Mouse (Mus musculus) midbrain, embryonic 13.5 days (tissue): ENCODE measurements at regions not wholly inside any gene's neighbourhood (a gene's known extent, or its start where the extent isn't known, plus 50 kb on each side); places are given as distances from the start of the nearest gene placed in this dataset.

ENCODE experiments used
- ATAC-seq: fragments of 200-750 bp; cut with Nextera tagmentation; 2 replicates; pipeline ENCODE4 v1.8.0; 2017; ENCODE audit warnings: mild to moderate bottlenecking, moderate TSS enrichment, moderate library complexity
- H3K27ac ChIP-seq: fragments of 300-500 bp; sonication (generic); 2 replicates; pipeline ENCODE4 v1.5.1; 2015; ENCODE audit warnings: inconsistent platforms, mild to moderate bottlenecking, moderate library complexity
- H3K27me3 ChIP-seq: fragments of 300-500 bp; sonication (generic); 2 replicates; pipeline ENCODE4 v1.6.1; 2015; ENCODE audit warnings: mild to moderate bottlenecking, inconsistent platforms
- H3K36me3 ChIP-seq: fragments of 300-500 bp; sonication (generic); 2 replicates; pipeline ENCODE4 v1.6.1; 2015; ENCODE audit warnings: mild to moderate bottlenecking, inconsistent platforms
- H3K4me1 ChIP-seq: fragments of 300-500 bp; sonication (generic); replicated peaks from 2 replicates; pipeline ENCODE4 v1.6.1; 2015; ENCODE audit warnings: inconsistent platforms
- H3K4me2 ChIP-seq: fragments of 300-500 bp; sonication (generic); replicated peaks from 2 replicates; pipeline ENCODE4 v1.6.1; 2015; ENCODE audit warnings: moderate library complexity, mild to moderate bottlenecking, inconsistent platforms
- H3K4me3 ChIP-seq: fragments of 300-500 bp; sonication (generic); replicated peaks from 2 replicates; pipeline ENCODE4 v1.5.1; 2015; ENCODE audit warnings: mild to moderate bottlenecking, inconsistent platforms
- H3K9ac ChIP-seq: fragments of 300-500 bp; sonication (generic); replicated peaks from 2 replicates; pipeline ENCODE4 v1.6.1; 2015; ENCODE audit warnings: mild to moderate bottlenecking, inconsistent platforms
- H3K9me3 ChIP-seq: fragments of 300-500 bp; sonication (generic); 2 replicates; pipeline ENCODE4 v1.6.1; 2016; ENCODE audit warnings: mild to moderate bottlenecking, inconsistent platforms
- WGBS: fragments of 180-500 bp; shearing (Covaris S2); methylation state at CpG from one replicate; pipeline ENCODE4 v1.1.7; 2015; 5-methylcytosine and 5-hydroxymethylcytosine counted together

GRCm38 (mm10) chrX:58686119-58686518 lies 223.0 kb upstream of the 4930550L24Rik start:
- no peak for ATAC-seq
- Histone ChIP-seq H3K36me3 (no peaks in the 10 kb centered on the region), H3K9me3 (no peaks in the 10 kb centered on the region), H3K27me3 (no peaks in the 10 kb centered on the region), H3K27ac (no peak overlapping the region), H3K4me1 (no peaks in the 10 kb centered on the region), H3K9ac (no peak overlapping the region), H3K4me3 (no peak overlapping the region), H3K4me2 (no peak overlapping the region)
- 72% methylated on average over 4 of the region's 4 CpGs for WGBS

GRCm38 (mm10) chrX:58688964-58689363 lies 220.2 kb upstream of the 4930550L24Rik start:
- Histone ChIP-seq H3K27ac (no peak overlapping the region), H3K27me3 (no peaks in the 10 kb centered on the region), H3K9ac (no peak overlapping the region), H3K36me3 (no peaks in the 10 kb centered on the region), H3K4me2 (no peak overlapping the region), H3K4me1 (no peaks in the 10 kb centered on the region), H3K9me3 (no peaks in the 10 kb centered on the region), H3K4me3 (no peak overlapping the region)
- ATAC-seq: peak; percentile 40; the same call in 1 of the 2 replicates
- WGBS: 46% methylated on average over 2 of the region's 2 CpGs

GRCm38 (mm10) chrX:58702152-58702741 lies 206.9 kb upstream of the 4930550L24Rik start:
- H3K9ac ChIP-seq: no peak overlapping the region
- no peaks in the 10 kb centered on the region for H3K4me1 ChIP-seq
- ATAC-seq: no peak
- H3K36me3 ChIP-seq: no peaks in the 10 kb centered on the region
- H3K27ac ChIP-seq: no peak overlapping the region
- no peak overlapping the region for H3K4me3 ChIP-seq
- WGBS: 72% methylated on average over 4 of the region's 4 CpGs
- H3K4me2 ChIP-seq: no peak overlapping the region
- H3K9me3 ChIP-seq: no peaks in the 10 kb centered on the region
- no peaks in the 10 kb centered on the region for H3K27me3 ChIP-seq
